Mouse (Mus musculus) right cerebral cortex, adult 18-20 months (tissue): Measurements from ENCODE around the gene Akain1.
A peak's percentile ranks its signal among the peaks of the same experiment; 100 is the strongest.

ENCODE experiments used
- DNase-seq: peaks from one replicate; pipeline ENCODE4 v3.0.0; 2022; ENCODE audit warnings: mixed read lengths

Gene Akain1

GRCm38 (mm10) chr17:69487884-69488283, 48.8 kb downstream of the Akain1 start:
- no peak for DNase-seq

DNA sequence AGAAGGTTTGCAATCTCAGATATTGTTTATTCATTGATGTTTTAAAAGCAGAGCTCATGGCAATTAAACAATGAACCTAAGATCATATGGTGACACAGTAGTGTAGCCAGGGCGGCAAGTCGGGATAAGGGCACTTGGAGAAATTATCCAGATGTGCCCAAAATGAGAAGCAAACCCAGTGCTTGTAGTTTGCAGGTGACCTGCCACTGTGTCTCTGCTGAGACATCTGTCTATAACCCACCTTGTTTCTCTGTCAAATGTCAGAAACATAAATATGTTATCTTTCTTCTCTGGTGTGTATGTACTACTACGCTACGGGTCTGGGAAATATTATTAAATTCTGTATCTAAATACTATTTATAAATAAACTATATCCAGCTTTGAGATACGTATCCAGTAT, 49.7 kb downstream of the Akain1 start:
- DNase-seq, result no peak

- peak; percentile 24 for DNase-seq
Measured at GRCm38 (mm10) chr17:69492368-69492767, 53.2 kb downstream of the Akain1 start.

DNA sequence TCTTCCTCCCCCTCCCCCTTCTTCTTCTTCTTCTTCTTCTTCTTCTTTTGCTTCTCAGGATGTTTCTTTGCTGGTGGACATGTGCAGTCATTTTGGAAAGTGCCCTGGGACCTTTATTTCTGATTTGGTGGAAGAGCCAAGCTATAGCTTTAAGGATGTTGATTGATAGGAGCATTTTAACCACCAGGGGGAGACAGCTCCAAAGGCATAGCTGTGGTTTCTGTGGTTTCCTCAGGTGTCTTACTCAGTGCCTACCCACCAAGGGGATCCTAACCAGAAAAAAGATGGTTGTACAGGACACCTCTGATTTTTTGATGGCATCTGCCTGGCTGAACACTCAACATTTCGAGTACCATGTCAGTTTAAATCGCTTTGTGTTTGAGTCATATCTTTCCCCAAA, 56.4 kb downstream of the Akain1 start:
- no peak for DNase-seq

DNA sequence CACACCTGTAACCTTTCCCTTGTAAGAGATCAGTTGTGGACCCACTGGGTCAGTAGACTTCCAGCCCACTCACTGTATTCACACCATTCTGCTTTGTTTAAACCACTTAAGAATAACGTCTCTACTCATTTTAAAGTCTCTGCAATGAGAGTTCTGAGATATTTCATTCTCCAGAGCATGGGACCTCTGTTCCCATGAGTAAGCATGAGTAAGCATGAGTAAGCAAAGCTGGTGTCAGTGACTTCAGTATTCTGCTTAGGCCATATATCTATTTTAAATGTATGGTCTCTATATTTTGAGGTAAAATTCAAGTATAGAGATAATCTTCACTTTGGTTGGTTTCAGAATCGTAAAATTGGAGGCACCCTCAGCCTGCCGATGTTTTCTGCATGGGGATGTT, 57.0 kb downstream of the Akain1 start:
- DNase-seq, result no peak

GRCm38 (mm10) chr17:69497315-69497714, 58.2 kb downstream of the Akain1 start:
- no peak for DNase-seq

DNA sequence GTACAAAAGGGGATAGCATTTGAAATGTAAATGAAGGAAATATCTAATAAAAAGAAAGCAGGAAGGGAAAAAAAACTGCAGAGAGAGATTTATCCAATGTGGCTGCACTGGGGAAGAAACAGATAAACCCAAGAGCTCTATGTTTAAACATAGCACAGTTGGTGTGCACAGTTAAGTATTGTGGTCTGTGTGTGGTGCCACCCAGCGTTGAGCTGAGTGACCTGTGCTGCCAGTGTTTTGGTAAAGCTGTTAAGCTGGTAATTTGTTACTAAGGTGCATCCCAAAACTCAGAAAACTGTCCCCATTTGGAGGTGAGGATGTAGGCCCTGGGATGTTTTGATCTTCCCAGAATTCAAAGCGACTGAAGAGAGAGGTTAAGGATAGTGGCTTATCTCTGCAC, 59.8 kb downstream of the Akain1 start:
- no peak for DNase-seq

GRCm38 (mm10) chr17:69499441-69499840, 60.3 kb downstream of the Akain1 start:
- DNase-seq, result no peak

DNA sequence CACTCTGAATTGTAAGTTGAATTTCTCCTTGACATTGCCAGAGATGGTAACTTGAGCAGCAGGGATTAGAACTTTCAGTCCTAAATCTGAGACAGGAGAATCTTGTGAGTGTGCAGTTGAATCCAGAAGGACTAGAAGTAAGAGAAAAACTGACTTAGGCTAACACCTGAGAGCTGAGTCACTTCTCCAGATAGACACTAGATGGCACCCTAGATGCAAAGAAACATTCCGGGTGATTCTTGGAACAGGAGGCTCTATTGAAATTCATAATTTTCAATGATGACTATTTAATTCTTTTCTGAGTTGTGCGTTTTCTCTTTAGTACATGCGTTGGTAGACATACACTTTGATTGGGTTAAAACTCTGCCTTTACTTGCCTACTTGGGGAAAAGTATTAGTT, 66.9 kb downstream of the Akain1 start:
- DNase-seq, result peak; percentile 13

GRCm38 (mm10) chr17:69516344-69516907, 77.3 kb downstream of the Akain1 start:
- no peak for DNase-seq

GRCm38 (mm10) chr17:69531472-69531871, 92.3 kb downstream of the Akain1 start:
- no peak for DNase-seq
